Mouse (Mus musculus) frontal cortex, postnatal 25 days (tissue): Measurements from ENCODE around the gene Ppp1r35.
A peak's percentile ranks its signal among the peaks of the same experiment; 100 is the strongest.

Experiments used
- DNase-seq, 2 experiments: peaks; one replicate each; pipeline ENCODE4 v3.0.0; 2022; ENCODE audit warnings: low spot score in 2 of 2

The Ppp1r35 gene

GRCm38 (mm10) chr5:137782776-137783522 is 4.3 kb downstream of the Ppp1r35 start:
- no peak for DNase-seq

GRCm38 (mm10) chr5:137783901-137784540 is 5.4 kb downstream of the Ppp1r35 start:
- no peak for DNase-seq

GRCm38 (mm10) chr5:137784546-137784945 is 5.9 kb downstream of the Ppp1r35 start:
- DNase-seq = no peak

- DNase-seq = no peak
Observed at GRCm38 (mm10) chr5:137785164-137786031, 6.7 kb downstream of the Ppp1r35 start.

- DNase-seq = peak; percentile 98
Observed at GRCm38 (mm10) chr5:137786109-137786942, 7.7 kb downstream of the Ppp1r35 start.

GRCm38 (mm10) chr5:137787151-137787928 is 8.7 kb downstream of the Ppp1r35 start, which contains the start of the genes Mepce and Zcwpw1:
Gene Mepce, minus strand, starts transcription at chr5:137787655.
Gene Zcwpw1, plus strand, starts transcription at chr5:137787798.
- DNase-seq = peak; percentile 89 to 95

GRCm38 (mm10) chr5:137788171-137788570 is 9.5 kb downstream of the Ppp1r35 start:
- DNase-seq = peak in 1 of 2 experiments; percentile 6

GRCm38 (mm10) chr5:137788946-137789531 is 10.4 kb downstream of the Ppp1r35 start:
- no peak for DNase-seq

- DNase-seq = no peak
Observed at GRCm38 (mm10) chr5:137791553-137791952, 12.9 kb downstream of the Ppp1r35 start.

GRCm38 (mm10) chr5:137796606-137797005 is 18.0 kb downstream of the Ppp1r35 start:
- no peak for DNase-seq

- no peak for DNase-seq
Observed at GRCm38 (mm10) chr5:137800917-137801316, 22.3 kb downstream of the Ppp1r35 start.

- no peak for DNase-seq
Observed at GRCm38 (mm10) chr5:137806158-137806557, 27.5 kb downstream of the Ppp1r35 start.

- no peak for DNase-seq
Observed at GRCm38 (mm10) chr5:137808316-137808715, 29.7 kb downstream of the Ppp1r35 start.

GRCm38 (mm10) chr5:137817466-137818222 is 39.0 kb downstream of the Ppp1r35 start:
- no peak for DNase-seq

GRCm38 (mm10) chr5:137822126-137822525 is 43.5 kb downstream of the Ppp1r35 start:
- DNase-seq = no peak

GRCm38 (mm10) chr5:137822602-137823001 is 44.0 kb downstream of the Ppp1r35 start:
- no peak for DNase-seq

- no peak for DNase-seq
Observed at GRCm38 (mm10) chr5:137823455-137824045, 44.9 kb downstream of the Ppp1r35 start.

- no peak for DNase-seq
Observed at GRCm38 (mm10) chr5:137825030-137825429, 46.4 kb downstream of the Ppp1r35 start.

- no peak for DNase-seq
Observed at GRCm38 (mm10) chr5:137825971-137826370, 47.3 kb downstream of the Ppp1r35 start.
